Mouse (Mus musculus) cerebellum, postnatal 10 days (tissue): ENCODE data around the gene Vps51.
A peak's percentile ranks its signal among the peaks of the same experiment; 100 is the strongest.

Experiments used
- DNase-seq, 2 experiments: peaks; one replicate each; pipeline ENCODE4 v3.0.0; 2021; ENCODE audit warnings: mixed read lengths in 2 of 2

The Vps51 gene

DNA sequence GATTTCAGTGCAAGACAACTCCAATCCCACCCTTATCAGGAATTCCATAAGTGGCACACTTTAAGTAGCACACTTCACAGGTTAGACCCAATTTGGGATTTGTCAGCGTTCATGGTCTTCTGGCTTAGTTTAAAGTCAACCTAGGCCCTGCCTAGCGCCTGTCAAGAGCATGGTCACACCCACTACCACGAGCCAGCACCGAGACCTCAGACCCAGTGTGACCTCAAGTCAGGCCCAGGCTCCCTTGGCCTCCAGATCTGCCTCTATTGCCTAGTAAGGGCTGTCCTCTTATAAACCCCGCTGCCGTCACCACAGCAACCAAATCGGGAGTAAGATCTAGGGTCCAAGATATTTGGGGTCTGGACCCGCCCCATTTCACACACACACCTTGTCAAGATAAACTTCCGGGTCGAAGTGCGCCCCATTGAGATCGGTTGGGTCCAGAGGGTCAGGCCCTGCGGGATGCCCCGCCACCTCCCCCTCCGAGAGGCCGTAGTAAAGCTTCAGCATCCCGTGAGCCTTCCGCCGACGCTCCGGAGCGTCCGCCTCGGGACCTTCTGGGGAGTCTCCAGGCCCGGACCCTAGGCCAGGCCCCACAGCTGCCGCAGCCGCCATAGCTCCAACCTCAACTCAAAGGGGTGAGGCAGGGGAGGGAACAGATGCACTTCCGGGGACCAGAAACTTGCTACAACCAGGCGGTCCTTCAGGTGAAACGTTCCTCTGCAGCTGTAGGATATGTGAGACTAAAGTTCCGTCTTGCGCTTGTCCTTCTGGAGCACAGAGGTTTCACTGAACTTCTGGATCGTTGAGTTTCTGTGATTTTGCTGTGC lies at the start of gene Vps51:
TSS of gene Vps51 (minus strand) at position 668 of the 830 bp plus-strand sequence.
- DNase-seq: peak; percentile 86 to 90

DNA sequence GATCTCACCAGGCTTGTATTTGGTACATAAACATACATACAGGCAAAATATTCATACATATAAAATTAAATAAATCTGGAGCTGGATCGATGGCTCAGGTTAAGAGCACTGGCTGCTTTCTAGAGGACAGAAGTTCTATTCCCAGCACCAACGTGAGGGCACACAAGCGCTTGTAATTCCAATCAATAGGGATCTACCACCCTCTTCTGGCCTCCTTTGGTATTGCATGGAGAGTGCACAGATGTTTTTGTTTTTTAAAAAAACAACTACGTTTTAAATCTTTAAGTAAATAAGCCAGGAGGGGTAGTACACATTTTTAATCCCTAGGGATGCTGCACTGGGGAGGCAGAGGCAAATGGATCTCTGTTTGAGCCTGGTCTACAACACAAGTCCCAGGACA lies 49.3 kb upstream of the Vps51 start:
- DNase-seq: peak; percentile 70 to 83

GRCm38 (mm10) chr19:6124898-6125297 lies 47.9 kb upstream of the Vps51 start:
- no peak for DNase-seq

DNA sequence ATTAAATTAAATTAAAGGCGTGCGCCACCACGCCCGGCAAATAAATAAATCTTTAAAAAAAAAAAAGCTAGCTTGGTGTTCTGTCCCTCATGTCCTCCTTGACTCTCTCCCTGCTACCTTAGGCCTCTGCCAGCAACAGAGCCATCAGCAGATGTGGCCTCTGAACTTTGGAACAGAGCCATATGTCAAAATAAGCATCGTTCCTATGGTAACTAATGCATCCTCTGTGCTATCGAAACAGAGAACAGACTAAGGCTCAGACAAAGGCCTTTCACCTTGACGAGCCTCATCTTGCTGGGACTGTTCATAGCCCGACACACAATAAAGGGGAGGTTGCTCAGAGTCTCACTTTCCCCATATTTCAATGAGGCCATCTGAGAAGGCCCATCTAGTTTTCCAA lies 46.3 kb upstream of the Vps51 start:
- peak; percentile 58 to 69 for DNase-seq

- no peak for DNase-seq
Observed at GRCm38 (mm10) chr19:6121761-6122160, 44.7 kb upstream of the Vps51 start.

GRCm38 (mm10) chr19:6118677-6119185 lies 41.7 kb upstream of the Vps51 start:
- peak; percentile 64 for DNase-seq

DNA sequence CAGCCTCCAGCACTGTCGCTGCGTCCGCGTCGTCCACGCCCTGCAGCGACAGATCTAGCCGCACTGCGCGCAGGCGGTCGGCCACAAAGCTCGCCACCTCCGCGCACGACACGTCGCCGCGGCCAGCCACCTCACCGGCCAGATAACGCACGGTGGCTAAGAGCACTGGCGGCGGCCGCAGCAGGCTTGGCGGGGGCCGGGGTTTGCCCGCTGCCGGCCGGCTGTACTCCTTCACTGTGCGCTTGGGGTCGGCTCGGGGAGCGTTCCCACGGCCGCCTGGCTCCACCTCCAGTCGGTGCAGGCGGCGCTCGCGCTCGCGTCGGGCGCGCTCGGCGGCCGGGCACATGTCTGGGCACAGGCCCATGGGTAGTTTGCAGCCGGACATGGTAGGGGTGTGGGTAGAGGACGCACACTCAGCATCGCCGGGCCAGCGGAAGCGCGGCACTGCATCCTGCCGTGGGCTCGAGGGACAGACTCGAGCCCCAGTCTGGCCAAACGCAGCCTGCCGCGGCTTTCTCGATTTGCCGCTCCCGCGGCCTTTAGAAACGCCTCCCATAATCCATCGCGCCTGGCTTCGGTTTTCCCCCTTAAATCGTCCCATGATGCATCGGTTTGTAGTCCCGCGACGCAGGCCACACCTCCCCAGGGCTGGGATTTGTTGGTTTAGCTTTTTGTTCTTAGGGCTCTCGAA lies 41.1 kb upstream of the Vps51 start, which contains the start of gene Sac3d1:
TSS of gene Sac3d1 (minus strand) at position 665 of the 691 bp plus-strand sequence.
- DNase-seq: peak; percentile 91 to 93

DNA sequence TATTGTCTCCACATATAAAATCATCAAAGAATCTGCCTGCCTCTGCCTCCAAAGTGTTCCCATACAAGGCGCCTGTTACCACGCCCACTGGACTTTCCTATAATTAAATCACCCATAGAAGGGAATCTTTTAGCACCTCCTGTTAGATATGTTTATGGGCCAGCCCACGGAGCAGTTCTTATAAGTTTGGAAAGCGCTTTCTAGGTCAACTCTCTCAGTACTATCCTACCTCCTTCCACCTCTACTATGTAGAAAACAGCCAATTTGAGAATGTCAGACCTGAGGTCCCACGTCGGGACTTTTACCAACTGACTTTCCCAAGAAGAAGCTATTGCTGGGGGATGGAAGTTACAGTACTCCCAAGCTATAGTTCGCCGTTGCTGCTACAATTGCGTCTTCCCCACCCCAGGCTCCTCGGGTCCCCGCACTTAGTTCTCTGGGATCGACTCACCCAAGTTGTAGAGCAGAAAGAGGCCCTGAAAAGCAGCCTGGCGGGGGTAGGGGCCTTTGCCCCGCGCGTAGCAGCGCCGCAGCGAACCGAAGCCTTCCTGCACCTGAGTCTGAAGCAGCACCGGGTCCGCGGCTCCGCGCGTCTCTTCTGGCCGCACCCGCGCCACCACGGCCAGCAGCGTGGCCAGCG lies 40.4 kb upstream of the Vps51 start:
- no peak for DNase-seq

GRCm38 (mm10) chr19:6116113-6116850 lies 39.3 kb upstream of the Vps51 start:
- peak; percentile 45 to 47 for DNase-seq

DNA sequence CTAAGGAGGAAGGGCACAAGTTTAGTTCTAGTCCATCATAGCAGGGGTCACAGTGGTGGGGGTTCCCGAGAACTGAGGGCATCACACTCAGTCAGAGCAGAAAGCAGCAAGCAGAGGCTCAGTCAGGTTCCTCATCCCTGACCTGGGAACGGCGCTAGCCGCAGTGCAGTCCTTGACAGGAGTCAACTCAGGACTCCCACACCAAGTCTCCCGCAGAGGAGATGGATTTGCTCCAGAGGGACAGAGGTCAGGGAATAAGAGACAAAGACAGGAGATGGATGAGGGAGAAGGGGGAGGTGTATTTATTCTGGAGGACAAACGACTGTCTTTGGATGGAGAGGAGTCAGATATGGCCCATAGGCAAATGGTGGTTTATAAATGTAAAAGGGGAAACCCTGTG lies 36.1 kb upstream of the Vps51 start:
- DNase-seq: no peak

GRCm38 (mm10) chr19:6105586-6105985 lies 28.6 kb upstream of the Vps51 start, which contains the start of gene Naaladl1:
Gene Naaladl1, plus strand, starts transcription at chr19:6105782.
- no peak for DNase-seq

GRCm38 (mm10) chr19:6104476-6104875 lies 27.4 kb upstream of the Vps51 start:
- DNase-seq: no peak

DNA sequence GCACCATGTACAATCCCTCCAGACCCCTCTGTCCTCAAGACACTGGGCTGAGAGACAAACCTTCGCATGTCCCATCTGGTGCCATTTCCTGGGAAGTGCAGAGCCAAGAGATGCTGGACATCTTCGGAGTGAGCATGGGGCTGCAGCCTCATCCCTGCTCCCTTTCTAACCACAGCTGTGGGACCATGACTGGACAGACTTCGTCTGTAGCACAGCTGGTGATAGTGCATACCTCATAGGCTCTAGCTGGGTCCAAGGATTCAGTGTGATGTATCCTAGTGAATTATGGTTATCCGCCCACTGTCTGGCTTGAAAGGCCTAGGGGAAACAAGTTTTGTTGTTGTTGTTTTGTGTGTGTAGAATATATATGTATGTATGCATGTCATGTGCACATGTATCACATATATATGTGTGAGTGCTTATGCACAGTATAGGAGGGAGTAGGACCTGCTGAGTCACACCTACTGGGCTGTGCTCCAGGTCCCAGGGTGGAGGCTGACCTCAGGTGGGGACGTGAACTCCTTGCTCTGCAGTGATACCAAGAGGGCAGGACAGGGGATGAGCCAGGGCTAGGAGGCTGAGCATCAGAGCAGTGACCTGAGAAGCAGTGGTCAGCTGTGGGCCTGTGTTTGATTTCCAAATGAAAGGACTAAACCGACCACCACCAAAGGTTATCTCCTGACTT lies 25.3 kb upstream of the Vps51 start:
- DNase-seq: no peak

GRCm38 (mm10) chr19:6101186-6101585 lies 24.2 kb upstream of the Vps51 start:
- no peak for DNase-seq

DNA sequence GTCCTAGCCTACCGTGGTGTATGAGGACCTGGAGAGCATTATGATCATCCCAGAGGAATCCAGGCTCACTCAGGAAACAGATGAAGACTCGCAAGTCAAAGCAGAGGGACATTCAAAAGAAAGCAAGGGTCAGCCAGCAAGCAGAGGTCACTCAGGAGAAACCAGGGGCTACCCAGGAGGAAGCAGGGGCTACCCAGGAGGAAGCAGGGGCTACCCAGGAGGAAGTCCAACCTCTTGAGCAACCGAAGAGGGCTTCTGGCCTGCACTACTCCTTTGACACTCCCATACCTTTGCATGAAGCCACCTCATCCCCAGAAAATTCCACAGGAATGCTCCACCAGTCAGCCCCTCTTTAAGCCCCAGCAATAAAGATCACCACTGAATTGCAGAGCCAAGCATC lies 20.8 kb upstream of the Vps51 start:
- no peak for DNase-seq

DNA sequence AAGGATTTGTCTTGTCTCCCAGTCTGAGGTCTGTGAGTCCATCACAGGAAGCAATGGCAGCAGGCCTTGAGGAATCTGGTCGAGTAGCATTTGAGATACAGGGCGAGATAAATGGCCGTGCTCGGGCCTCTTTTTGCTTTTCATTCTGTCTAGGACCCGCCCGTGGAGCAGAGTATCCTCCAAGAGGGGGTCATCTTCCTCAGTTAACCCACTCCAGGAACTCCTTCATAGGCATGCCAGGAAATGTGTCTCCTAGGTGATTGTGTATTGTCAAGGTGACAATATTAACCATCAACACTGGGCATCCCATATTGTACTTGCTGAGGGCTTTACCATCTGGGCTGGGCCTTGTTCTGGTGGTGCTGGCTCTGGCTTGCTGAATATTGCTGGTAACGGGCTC lies 17.1 kb upstream of the Vps51 start, which contains the start of gene AC131692.1:
TSS of gene AC131692.1 (plus strand) at position 301 of the 400 bp plus-strand sequence.
- DNase-seq: no peak

DNA sequence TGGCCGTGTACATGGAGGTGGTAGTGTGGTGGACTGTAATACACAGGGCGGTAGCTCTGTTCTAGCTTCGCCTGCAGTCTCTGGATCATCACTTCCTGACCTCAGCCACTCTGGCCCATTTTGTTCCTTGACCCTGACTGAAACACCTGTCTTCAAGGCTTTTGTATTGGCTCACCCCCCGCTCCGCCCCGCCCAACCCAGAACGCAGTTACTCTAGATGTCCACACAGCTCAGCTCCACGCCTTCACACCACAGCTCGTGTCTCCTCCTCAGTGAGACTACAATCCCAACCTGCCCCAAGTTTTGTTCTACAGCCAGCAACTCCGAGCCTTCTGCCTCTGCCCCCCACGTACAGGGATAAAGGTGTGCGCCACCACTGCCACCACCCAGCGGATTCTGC lies 11.8 kb upstream of the Vps51 start:
- DNase-seq: no peak

GRCm38 (mm10) chr19:6085417-6085879 lies 8.4 kb upstream of the Vps51 start:
- DNase-seq: peak; percentile 65 to 71

DNA sequence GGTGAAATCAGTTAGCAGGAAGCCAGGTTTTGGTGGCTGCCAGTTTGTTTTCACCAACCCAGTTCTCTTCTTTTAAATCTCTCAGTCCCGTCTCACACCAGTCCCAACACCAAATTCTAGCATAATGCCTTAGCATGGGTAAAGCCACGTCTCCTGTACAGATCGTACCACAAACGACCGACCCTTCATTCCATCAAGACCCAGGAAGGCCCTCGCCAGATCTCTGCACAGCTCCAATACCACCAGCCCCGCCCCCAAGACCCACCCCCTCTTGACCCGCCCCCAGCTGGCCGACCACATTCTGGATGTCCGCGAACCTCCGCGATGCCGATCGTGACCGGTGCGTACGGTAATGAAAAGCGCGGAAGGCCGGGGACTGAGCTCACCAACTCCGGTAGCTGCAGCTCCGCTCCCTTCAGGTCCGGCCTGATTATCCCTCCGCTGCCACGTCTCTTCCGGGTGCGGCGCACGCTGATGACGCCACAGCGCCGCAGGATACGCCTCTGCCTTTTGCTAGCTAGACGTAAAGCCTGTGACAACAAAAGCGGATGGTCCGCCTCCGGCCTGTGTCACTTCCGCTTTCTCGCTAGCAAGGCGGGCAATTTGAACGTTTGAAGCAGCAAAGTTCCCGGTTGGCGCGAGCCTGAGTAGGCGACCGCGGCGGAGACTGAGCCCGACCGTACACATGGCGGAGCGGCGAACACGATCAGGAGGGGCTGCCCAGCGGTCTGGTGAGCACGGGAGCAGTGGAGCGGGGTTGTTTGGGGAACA lies 7.6 kb upstream of the Vps51 start, which contains the start of the genes Zfpl1 and Cdca5:
TSS of gene Zfpl1 (minus strand) at position 479 of the 771 bp plus-strand sequence.
TSS of gene Cdca5 (plus strand) at position 506 of the 771 bp plus-strand sequence.
- peak; percentile 98 for DNase-seq

GRCm38 (mm10) chr19:6082156-6082555 lies 5.1 kb upstream of the Vps51 start, which contains the start of gene Gm28374:
Gene Gm28374, minus strand, starts transcription at chr19:6082256.
- no peak for DNase-seq
